Mouse (Mus musculus): ENCODE data around the gene Ndufaf4. TPM values are rescaled to one million over a fixed set of nuclear protein-coding genes. Genes with fewer than 3 reads are reported as not detected.

Ndufaf4 gene
- 11.8 TPM for total RNA-seq (2023)

GRCm38 (mm10) chr4:24897851-24898515 is at the start of gene Ndufaf4:
TSS of gene Ndufaf4 (plus strand) at chr4:24898083.

GRCm38 (mm10) chr4:24850401-24851325 is 47.2 kb upstream of the Ndufaf4 start, which contains the start of gene Klhl32:
TSS of gene Klhl32 (minus strand) at chr4:24851124.

Other genes with a start within 250 kb of the Ndufaf4 start
- gene Klhl32, start 47.0 kb upstream of the Ndufaf4 start, total RNA-seq (2023) = not detected
- not detected for gene Gpr63, start 68.3 kb downstream of the Ndufaf4 start, total RNA-seq (2023)

Measured in CD4-positive naive resting alpha-beta T cell, adult 76 days (primary cell).